In the genomic region with DNA sequence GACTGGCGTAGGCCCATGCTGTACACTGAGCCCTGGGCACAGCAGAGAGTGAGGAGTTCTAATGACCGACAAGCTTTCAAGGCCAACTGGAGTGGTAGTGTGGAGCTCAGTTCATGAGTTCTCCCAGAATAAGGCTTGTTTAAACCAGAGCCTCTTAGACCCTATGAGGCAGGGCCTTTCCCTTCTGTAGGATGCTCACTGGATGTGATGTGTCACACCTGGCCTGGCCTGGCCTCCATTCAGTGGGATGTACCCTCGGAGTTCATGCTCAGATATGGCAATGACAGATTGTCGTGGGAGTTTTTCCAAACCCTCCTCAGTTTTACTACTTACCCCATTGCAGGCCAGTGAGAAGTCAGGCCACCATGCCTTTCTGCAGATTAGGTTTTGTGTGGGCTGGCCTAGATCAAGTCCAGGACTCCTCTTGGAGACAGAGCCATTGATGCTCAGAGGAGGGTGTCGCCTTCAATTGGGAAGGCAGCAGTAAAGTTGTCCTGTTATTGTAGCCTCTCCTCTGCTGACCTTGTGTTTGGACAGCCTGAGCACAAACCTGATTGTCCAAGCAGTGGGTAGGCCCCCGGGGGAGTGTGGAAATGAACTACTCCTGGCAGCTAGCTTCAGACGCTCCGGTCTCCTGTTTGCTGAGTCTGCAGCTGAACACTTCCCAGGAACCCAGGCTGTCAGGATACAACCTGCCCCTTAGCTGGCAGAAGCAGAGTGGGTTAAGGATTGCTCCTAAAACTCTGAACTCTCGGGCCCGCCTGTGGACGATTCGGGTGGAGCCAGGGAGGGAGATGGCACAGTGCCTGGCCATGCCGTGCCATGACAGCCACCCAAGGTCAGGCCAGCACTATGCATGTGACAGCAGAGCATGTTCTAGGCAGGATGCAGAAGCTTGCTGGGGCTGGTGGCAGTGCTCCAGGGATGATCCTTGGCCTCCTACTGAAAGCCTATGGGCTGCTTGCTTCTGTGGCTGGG, we compare ENCODE assay signal across 8 mouse cellular contexts.
DNase-seq lines count a peak whose midpoint lies in the region; ATAC-seq lines count a peak whose summit lies in the region.
"Had no signal": no experiment of that assay in that cellular context is flagged by ENCODE, and none has a peak within 500 bp of the region (broad histone marks: within the 10 kb centered on the region; RNA-seq: fewer than 3 reads in every experiment).

No protein-coding gene starts in this region.

- no peaks in the 10 kb centered on the region for H3K9me3 ChIP-seq in heart, embryonic 15.5 days (replicated peaks)
- no peaks in the 10 kb centered on the region for H3K9me3 ChIP-seq in limb, embryonic 13.5 days

- peak; percentile 84 to 89 for DNase-seq in adrenal gland, adult (ENCODE audit: inconsistent age in 2 of 2, low spot score in 1 of 2)
- peak; percentile 81 to 86 for DNase-seq in adrenal gland, postnatal 36 days
- no peak for DNase-seq in spleen, postnatal 10 days (ENCODE audit: low spot score in 2 of 2)
- no peak for DNase-seq in spleen, postnatal 36 days (ENCODE audit: low spot score in 2 of 2)
- DNase-seq in retina, embryonic 14.5 days (ENCODE audit: low spot score) = no peak

- H3K4me2 ChIP-seq in heart, embryonic 15.5 days = no peak overlapping the region
- no peak overlapping the region for H3K4me2 ChIP-seq in limb, embryonic 13.5 days (replicated peaks)

- H3K9ac ChIP-seq in heart, embryonic 15.5 days = no peak overlapping the region
- H3K9ac ChIP-seq in limb, embryonic 13.5 days = peak overlapping the region; percentile 13; the same call in 1 of the 2 replicates

- no peaks in the 10 kb centered on the region for H3K36me3 ChIP-seq in heart, embryonic 15.5 days
- no peaks in the 10 kb centered on the region for H3K36me3 ChIP-seq in limb, embryonic 13.5 days

- H3K27me3 ChIP-seq in heart, embryonic 15.5 days = peaks cover 8% of the 10 kb centered on the region; the same call in 1 of the 2 replicates
- H3K27me3 ChIP-seq in limb, embryonic 13.5 days = no peaks in the 10 kb centered on the region

- peak overlapping the region; percentile 21; the same call in 1 of the 2 replicates for H3K27ac ChIP-seq in heart, embryonic 15.5 days
- no peak overlapping the region for H3K27ac ChIP-seq in limb, embryonic 13.5 days
- H3K27ac ChIP-seq: layer of hippocampus, adult 2 months had no signal

- 0 out of 2 replicates have a peak, but pooled peaks have one; percentile 23 for ATAC-seq in heart, embryonic 15.5 days (replicated peaks; ENCODE audit: insufficient number of reproducible peaks, insufficient read depth, low FRiP score, low read depth)
- ATAC-seq in limb, embryonic 13.5 days (ENCODE audit: low FRiP score, low read depth) = no peak

- H3K4me1 ChIP-seq in heart, embryonic 15.5 days (replicated peaks) = peaks cover 27% of the 10 kb centered on the region
- H3K4me1 ChIP-seq in limb, embryonic 13.5 days = peaks cover 21% of the 10 kb centered on the region

- 54% methylated on average over 13 of the region's 13 CpGs for WGBS in heart, embryonic 15.5 days
- 76% methylated on average over 13 of the region's 13 CpGs for WGBS in limb, embryonic 13.5 days

- H3K4me3 ChIP-seq in heart, embryonic 15.5 days = no peak overlapping the region
- no peak overlapping the region for H3K4me3 ChIP-seq in limb, embryonic 13.5 days
- H3K4me3 ChIP-seq: layer of hippocampus, adult 2 months had no signal

Comparison
In these comparisons a context has a peak if more than half of its experiments do, and no peak if none do; other contexts are left out.
1. DNase-seq: peak in adrenal gland, adult (2 of 2) and adrenal gland, postnatal 36 days (2 of 2); none in spleen, postnatal 10 days (0 of 2), spleen, postnatal 36 days (0 of 2) and retina, embryonic 14.5 days (single experiment).